Mouse (Mus musculus): ENCODE measurements around the gene Kcnh5. TPM values are rescaled to one million over a fixed set of nuclear protein-coding genes. Genes with fewer than 3 reads are reported as not detected.

Kcnh5 gene
- polyA plus RNA-seq, 1 experiment from 2014 or later, result 1.2 TPM

- Histone ChIP-seq H3K4me2 (replicated peaks) (no peak overlapping the region), H3K27me3 (no peaks in the 10 kb centered on the region), H3K36me3 (no peaks in the 10 kb centered on the region), H3K9ac (replicated peaks) (no peak overlapping the region), H3K4me1 (replicated peaks) (no peaks in the 10 kb centered on the region), H3K27ac (no peak overlapping the region), H3K4me3 (replicated peaks) (no peak overlapping the region), H3K9me3 (no peaks in the 10 kb centered on the region)
- WGBS, result 75% methylated on average over 5 of the region's 5 CpGs
- ATAC-seq, result no peak
These were observed 100.0 kb downstream of the Kcnh5 start for GRCm38 (mm10) chr12:75077175-75077574.

- Histone ChIP-seq H3K36me3 (no peaks in the 10 kb centered on the region), H3K4me1 (replicated peaks) (no peaks in the 10 kb centered on the region), H3K4me3 (replicated peaks) (no peak overlapping the region), H3K4me2 (replicated peaks) (no peak overlapping the region), H3K9me3 (no peaks in the 10 kb centered on the region), H3K9ac (replicated peaks) (no peak overlapping the region), H3K27ac (no peak overlapping the region), H3K27me3 (no peaks in the 10 kb centered on the region)
- ATAC-seq, result no peak
- WGBS, result 98% methylated on average over 2 of the region's 2 CpGs
These were observed 106.1 kb downstream of the Kcnh5 start for GRCm38 (mm10) chr12:75071043-75071442.

- Histone ChIP-seq H3K27me3 (no peaks in the 10 kb centered on the region), H3K9me3 (no peaks in the 10 kb centered on the region), H3K4me1 (replicated peaks) (no peaks in the 10 kb centered on the region), H3K36me3 (no peaks in the 10 kb centered on the region), H3K27ac (no peak overlapping the region), H3K9ac (replicated peaks) (no peak overlapping the region), H3K4me2 (replicated peaks) (no peak overlapping the region), H3K4me3 (replicated peaks) (no peak overlapping the region)
- no peak for ATAC-seq
These were observed 114.6 kb downstream of the Kcnh5 start for GRCm38 (mm10) chr12:75062571-75062970.

- Histone ChIP-seq H3K4me2 (replicated peaks) (no peak overlapping the region), H3K4me1 (replicated peaks) (no peaks in the 10 kb centered on the region), H3K36me3 (no peaks in the 10 kb centered on the region), H3K9me3 (no peaks in the 10 kb centered on the region), H3K4me3 (replicated peaks) (no peak overlapping the region), H3K27ac (no peak overlapping the region), H3K9ac (replicated peaks) (no peak overlapping the region), H3K27me3 (no peaks in the 10 kb centered on the region)
- no peak for ATAC-seq
- 48% methylated on average over 4 of the region's 4 CpGs for WGBS
These were observed 115.4 kb downstream of the Kcnh5 start for GRCm38 (mm10) chr12:75061731-75062130.

GRCm38 (mm10) chr12:75053731-75054130 lies 123.4 kb downstream of the Kcnh5 start:
- Histone ChIP-seq H3K4me3 (replicated peaks) (no peak overlapping the region), H3K4me2 (replicated peaks) (no peak overlapping the region), H3K9ac (replicated peaks) (no peak overlapping the region), H3K9me3 (no peaks in the 10 kb centered on the region), H3K27me3 (no peaks in the 10 kb centered on the region), H3K27ac (no peak overlapping the region), H3K4me1 (replicated peaks) (no peaks in the 10 kb centered on the region), H3K36me3 (no peaks in the 10 kb centered on the region)
- 74% methylated on average over 1 of the region's 1 CpGs for WGBS
- ATAC-seq, result no peak

GRCm38 (mm10) chr12:75036694-75037093 lies 140.4 kb downstream of the Kcnh5 start:
- Histone ChIP-seq H3K27ac (no peak overlapping the region), H3K9ac (replicated peaks) (no peak overlapping the region), H3K36me3 (no peaks in the 10 kb centered on the region), H3K4me2 (replicated peaks) (no peak overlapping the region), H3K4me1 (replicated peaks) (no peaks in the 10 kb centered on the region), H3K27me3 (no peaks in the 10 kb centered on the region), H3K9me3 (no peaks in the 10 kb centered on the region), H3K4me3 (replicated peaks) (no peak overlapping the region)
- 84% methylated on average over 5 of the region's 5 CpGs for WGBS
- no peak for ATAC-seq

GRCm38 (mm10) chr12:75031970-75032864 lies 144.9 kb downstream of the Kcnh5 start:
- peaks cover 5% of the 10 kb centered on the region; the same call in 1 of the 2 replicates for H3K9me3 ChIP-seq
- WGBS, result 86% methylated on average over 8 of the region's 8 CpGs
- ATAC-seq, result no peak
- no peaks in the 10 kb centered on the region for H3K4me1 ChIP-seq (replicated peaks)
- no peak overlapping the region for H3K4me2 ChIP-seq (replicated peaks)
- H3K27me3 ChIP-seq, result no peaks in the 10 kb centered on the region
- no peak overlapping the region for H3K27ac ChIP-seq
- H3K4me3 ChIP-seq (replicated peaks), result no peak overlapping the region
- no peaks in the 10 kb centered on the region for H3K36me3 ChIP-seq
- no peak overlapping the region for H3K9ac ChIP-seq (replicated peaks)

GRCm38 (mm10) chr12:74971187-74971586 lies 205.9 kb downstream of the Kcnh5 start:
- Histone ChIP-seq H3K27ac (no peak overlapping the region), H3K27me3 (no peaks in the 10 kb centered on the region), H3K36me3 (no peaks in the 10 kb centered on the region), H3K9ac (replicated peaks) (no peak overlapping the region), H3K4me1 (replicated peaks) (no peaks in the 10 kb centered on the region), H3K4me3 (replicated peaks) (no peak overlapping the region), H3K9me3 (no peaks in the 10 kb centered on the region), H3K4me2 (replicated peaks) (no peak overlapping the region)
- WGBS, result 93% methylated on average over 3 of the region's 3 CpGs
- no peak for ATAC-seq

- 82% methylated on average over 4 of the region's 4 CpGs for WGBS
- Histone ChIP-seq H3K4me2 (replicated peaks) (no peak overlapping the region), H3K4me3 (replicated peaks) (no peak overlapping the region)
These were observed 207.7 kb downstream of the Kcnh5 start for GRCm38 (mm10) chr12:74969420-74969819.

GRCm38 (mm10) chr12:74966266-74966665 lies 210.9 kb downstream of the Kcnh5 start:
- H3K36me3 ChIP-seq, result no peaks in the 10 kb centered on the region
- no peak overlapping the region for H3K9ac ChIP-seq (replicated peaks)
- no peak overlapping the region for H3K4me2 ChIP-seq (replicated peaks)
- H3K9me3 ChIP-seq, result no peaks in the 10 kb centered on the region
- no peak overlapping the region for H3K4me3 ChIP-seq (replicated peaks)
- 31% methylated on average over 2 of the region's 2 CpGs for WGBS
- H3K4me1 ChIP-seq (replicated peaks), result no peaks in the 10 kb centered on the region
- H3K27ac ChIP-seq, result no peak overlapping the region
- ATAC-seq, result no peak
- H3K27me3 ChIP-seq, result no peaks in the 10 kb centered on the region

More at GRCm38 (mm10) chr12:74969420-74969819, 207.7 kb downstream of the Kcnh5 start:
- H3K27ac ChIP-seq, result no peak overlapping the region
- no peak for ATAC-seq
- H3K27me3 ChIP-seq, result no peaks in the 10 kb centered on the region
- no peaks in the 10 kb centered on the region for H3K9me3 ChIP-seq
- H3K9ac ChIP-seq (replicated peaks), result no peak overlapping the region
- no peaks in the 10 kb centered on the region for H3K4me1 ChIP-seq (replicated peaks)
- no peaks in the 10 kb centered on the region for H3K36me3 ChIP-seq

GRCm38 (mm10) chr12:74952661-74953060 lies 224.5 kb downstream of the Kcnh5 start:
- Histone ChIP-seq H3K4me1 (replicated peaks) (peaks cover 15% of the 10 kb centered on the region; the same call in 1 of the 2 replicates), H3K9me3 (no peaks in the 10 kb centered on the region), H3K27ac (no peak overlapping the region)

GRCm38 (mm10) chr12:74951124-74952115 lies 225.7 kb downstream of the Kcnh5 start:
- Histone ChIP-seq H3K27me3 (no peaks in the 10 kb centered on the region), H3K36me3 (no peaks in the 10 kb centered on the region), H3K4me1 (replicated peaks) (peaks cover 15% of the 10 kb centered on the region; the same call in 1 of the 2 replicates), H3K4me3 (replicated peaks) (no peak overlapping the region), H3K27ac (no peak overlapping the region), H3K9me3 (no peaks in the 10 kb centered on the region), H3K4me2 (replicated peaks) (no peak overlapping the region), H3K9ac (replicated peaks) (no peak overlapping the region)
- peak; percentile 67 for ATAC-seq
- 49% methylated on average over 9 of the region's 9 CpGs for WGBS

More at GRCm38 (mm10) chr12:74952661-74953060, 224.5 kb downstream of the Kcnh5 start:
- ATAC-seq, result no peak
- H3K27me3 ChIP-seq, result no peaks in the 10 kb centered on the region
- H3K4me3 ChIP-seq (replicated peaks), result no peak overlapping the region
- no peak overlapping the region for H3K9ac ChIP-seq (replicated peaks)
- H3K4me2 ChIP-seq (replicated peaks), result no peak overlapping the region
- H3K36me3 ChIP-seq, result no peaks in the 10 kb centered on the region
- 80% methylated on average over 2 of the region's 2 CpGs for WGBS
